Mouse (Mus musculus): ENCODE data around the gene Hcst.

- TF ChIP-seq POLR2A (IDR thresholded peaks at IDR 0.05; ENCODE audit: control insufficient read depth in 1 of 2, insufficient read depth in 1 of 2, low read depth in 1 of 2, low read length in 2 of 2, poor library complexity in 1 of 2) (no peak), ELF1 (IDR thresholded peaks at IDR 0.05; ENCODE audit: low read depth, low read length) (no peak), CHD2 (IDR thresholded peaks at IDR 0.05; ENCODE audit: low read length) (no peak), BHLHE40 (IDR thresholded peaks at IDR 0.05; ENCODE audit: borderline replicate concordance, low read depth, low read length) (no peak), NRF1 (IDR thresholded peaks at IDR 0.05; ENCODE audit: insufficient read depth, low read depth, low read length, poor library complexity, severe bottlenecking) (no peak), RAD21 (IDR thresholded peaks at IDR 0.05; ENCODE audit: low read depth, low read length) (no peak), ZMIZ1 (IDR thresholded peaks at IDR 0.05; ENCODE audit: low read depth, low read length) (no peak), CTCF (IDR thresholded peaks at IDR 0.05 in 2 of 3, conservative IDR thresholded peaks at IDR 0.05 in 1 of 3; ENCODE audit: control insufficient read depth in 1 of 3, insufficient read depth in 1 of 3, low read depth in 2 of 3, low read length in 3 of 3, poor library complexity in 1 of 3, severe bottlenecking in 1 of 3) (no peak), TCF12 (IDR thresholded peaks at IDR 0.05; ENCODE audit: low read depth, low read length) (no peak), MAX (IDR thresholded peaks at IDR 0.05; ENCODE audit: low read length) (no peak), ZNF384 (IDR thresholded peaks at IDR 0.05; ENCODE audit: low read depth, low read length) (no peak), EP300 (IDR thresholded peaks at IDR 0.05; ENCODE audit: low read depth in 1 of 2, low read length in 2 of 2) (no peak)
Measured at GRCm38 (mm10) chr7:30450241-30450640, 30.6 kb upstream of the Hcst start.

Data from MEL (cell line).